Mouse (Mus musculus) liver, adult (tissue): ENCODE data around the gene Cops3.

Experiments
- GATA4 ChIP-seq: IDR thresholded peaks from 2 replicates; pipeline ENCODE4 v1.6.1; 2014; ENCODE audit warnings: mild to moderate bottlenecking, low read length; ENCODE audit not compliant: insufficient replicate concordance

The Cops3 gene

GRCm38 (mm10) chr11:59839459-59840126 is at the start of gene Cops3:
Cops3 (minus strand) TSS chr11:59839838.
- no peak for TF ChIP-seq GATA4

- TF ChIP-seq GATA4, result no peak
Measured at GRCm38 (mm10) chr11:59888151-59888550, 48.5 kb upstream of the Cops3 start.

- no peak for TF ChIP-seq GATA4
Measured at GRCm38 (mm10) chr11:59886952-59887351, 47.3 kb upstream of the Cops3 start.

- no peak for TF ChIP-seq GATA4
Measured at GRCm38 (mm10) chr11:59885217-59885986, 45.8 kb upstream of the Cops3 start.

GRCm38 (mm10) chr11:59880031-59880430 is 40.4 kb upstream of the Cops3 start:
- TF ChIP-seq GATA4, result no peak

- no peak for TF ChIP-seq GATA4
Measured at GRCm38 (mm10) chr11:59872124-59872523, 32.5 kb upstream of the Cops3 start.

GRCm38 (mm10) chr11:59864316-59864715 is 24.7 kb upstream of the Cops3 start:
- no peak for TF ChIP-seq GATA4

- TF ChIP-seq GATA4, result no peak
Measured at GRCm38 (mm10) chr11:59860467-59860866, 20.8 kb upstream of the Cops3 start.

- no peak for TF ChIP-seq GATA4
Measured at GRCm38 (mm10) chr11:59852865-59853264, 13.2 kb upstream of the Cops3 start.

- TF ChIP-seq GATA4, result no peak; the same call in 1 of the 2 replicates
Measured at GRCm38 (mm10) chr11:59847891-59848884, 8.6 kb upstream of the Cops3 start.

GRCm38 (mm10) chr11:59847131-59847530 is 7.5 kb upstream of the Cops3 start:
- no peak for TF ChIP-seq GATA4

- TF ChIP-seq GATA4, result no peak
Measured at GRCm38 (mm10) chr11:59846311-59846710, 6.7 kb upstream of the Cops3 start.

GRCm38 (mm10) chr11:59839008-59839458 is 605 bp downstream of the Cops3 start, which contains the start of gene Nt5m:
Nt5m (plus strand) TSS chr11:59839447.
- TF ChIP-seq GATA4, result no peak

GRCm38 (mm10) chr11:59838426-59838825 is 1.2 kb downstream of the Cops3 start:
- no peak for TF ChIP-seq GATA4

- TF ChIP-seq GATA4, result no peak
Measured at GRCm38 (mm10) chr11:59821625-59822024, 18.0 kb downstream of the Cops3 start.

GRCm38 (mm10) chr11:59817916-59818315 is 21.7 kb downstream of the Cops3 start:
- TF ChIP-seq GATA4, result no peak
